Mouse (Mus musculus) forebrain, embryonic 10.5 days (tissue): ENCODE results near the gene Coq9. TPM values are rescaled to one million over a fixed set of nuclear protein-coding genes. Genes with fewer than 3 reads are reported as not detected.
"Not testable (repeated sequence)": the region's sequence is repeated elsewhere in the genome, so short reads cannot be mapped to it uniquely, and the experiment has no call there.

Experiments
- DNase-seq: peaks from one replicate; pipeline ENCODE4 v3.0.0-alpha.2; 2017; ENCODE audit warnings: low spot score; ENCODE audit errors: extremely low spot score
- H3K27ac ChIP-seq: fragments of 300-500 bp; sonication (generic); 2 replicates; pipeline ENCODE4 v1.5.1; 2016; ENCODE audit warnings: mild to moderate bottlenecking
- H3K27me3 ChIP-seq: fragments of 300-500 bp; sonication (generic); 2 replicates; pipeline ENCODE4 v1.6.1; 2016; ENCODE audit warnings: mild to moderate bottlenecking; ENCODE audit not compliant: poor library complexity, severe bottlenecking
- H3K36me3 ChIP-seq: fragments of 300-500 bp; sonication (generic); replicated peaks from 2 replicates; pipeline ENCODE4 v1.6.1; 2016; ENCODE audit warnings: mild to moderate bottlenecking, moderate library complexity
- H3K4me1 ChIP-seq: fragments of 300-500 bp; sonication (generic); 2 replicates; pipeline ENCODE4 v1.6.1; 2016
- H3K4me3 ChIP-seq: fragments of 300-500 bp; sonication (generic); 2 replicates; pipeline ENCODE4 v1.5.1; 2016; ENCODE audit warnings: mild to moderate bottlenecking, moderate library complexity
- H3K9me3 ChIP-seq: fragments of 300-500 bp; sonication (generic); 2 replicates; pipeline ENCODE4 v1.6.1; 2016; ENCODE audit warnings: mild to moderate bottlenecking, moderate library complexity
- WGBS: fragments of 180-500 bp; shearing (Covaris S2); methylation state at CpG from one replicate; pipeline ENCODE4 v1.1.7; 2016; 5-methylcytosine and 5-hydroxymethylcytosine counted together
- polyA plus RNA-seq: library from polyadenylated mRNA; unstranded; fragments of >200 nt; fragmentation: Nextera tagmentation; extraction: Ambion mirVana; gene quantifications from 2 replicates; pipeline ENCODE4 v1.2.1, GENCODE M21; 2016

Coq9 gene
- polyA plus RNA-seq, 1 experiment from 2014 or later = 51.1 TPM

DNA sequence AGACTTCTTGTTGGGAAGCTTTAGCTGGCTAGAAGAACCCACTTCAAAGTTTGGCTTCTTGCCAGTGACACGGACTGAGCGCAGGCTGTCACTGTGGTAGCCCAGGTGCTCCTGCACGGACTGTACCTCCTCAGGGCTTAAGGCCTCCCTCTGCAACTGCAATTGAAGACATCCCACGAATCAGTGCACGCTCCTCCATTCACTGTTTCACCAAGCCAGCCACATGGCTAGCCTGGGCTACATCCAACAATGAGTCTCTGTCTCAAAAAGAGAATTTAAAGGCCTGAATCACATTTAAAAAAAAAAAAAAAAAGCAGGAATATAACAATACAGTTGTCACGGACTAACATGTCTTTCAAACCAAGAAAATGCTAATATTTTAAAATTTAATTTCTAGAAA is 9.8 kb upstream of the Coq9 start:
- DNase-seq = no peak
- Histone ChIP-seq H3K9me3 (peaks cover 6% of the 10 kb centered on the region; the same call in 1 of the 2 replicates), H3K4me1 (no peaks in the 10 kb centered on the region), H3K4me3 (no peak overlapping the region), H3K36me3 (peaks cover 93% of the 10 kb centered on the region), H3K27me3 (no peaks in the 10 kb centered on the region), H3K27ac (no peak overlapping the region)
- WGBS = 93% methylated on average over 6 of the region's 6 CpGs

DNA sequence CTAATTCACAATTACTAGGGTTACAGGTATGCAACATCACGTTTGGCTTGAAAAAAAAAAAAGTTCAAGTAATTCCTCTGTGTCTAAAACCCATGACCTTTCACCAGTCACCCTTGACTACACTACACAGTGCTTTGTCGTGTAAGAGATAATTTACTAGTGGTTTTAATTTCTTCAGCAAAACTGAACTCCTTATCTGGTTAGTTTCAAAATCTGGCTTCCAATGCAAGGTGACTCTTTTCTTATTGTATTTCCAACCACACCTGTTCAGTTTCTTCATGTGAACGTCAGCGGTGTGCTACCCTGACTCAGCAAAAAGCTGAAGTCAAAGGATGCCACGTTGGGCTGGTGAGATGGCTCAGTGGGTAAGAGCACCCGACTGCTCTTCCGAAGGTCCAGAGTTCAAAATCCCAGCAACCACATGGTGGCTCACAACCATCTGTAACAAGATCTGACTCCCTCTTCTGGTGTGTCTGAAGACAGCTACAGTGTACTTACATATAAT is 4.2 kb upstream of the Coq9 start:
- DNase-seq, H3K27me3 ChIP-seq, H3K27ac ChIP-seq, H3K4me3 ChIP-seq, H3K9me3 ChIP-seq: not testable (repeated sequence)
- peaks cover 39% of the 10 kb centered on the region for H3K36me3 ChIP-seq
- peaks cover 24% of the 10 kb centered on the region for H3K4me1 ChIP-seq
- 88% methylated on average over 7 of the region's 7 CpGs for WGBS

DNA sequence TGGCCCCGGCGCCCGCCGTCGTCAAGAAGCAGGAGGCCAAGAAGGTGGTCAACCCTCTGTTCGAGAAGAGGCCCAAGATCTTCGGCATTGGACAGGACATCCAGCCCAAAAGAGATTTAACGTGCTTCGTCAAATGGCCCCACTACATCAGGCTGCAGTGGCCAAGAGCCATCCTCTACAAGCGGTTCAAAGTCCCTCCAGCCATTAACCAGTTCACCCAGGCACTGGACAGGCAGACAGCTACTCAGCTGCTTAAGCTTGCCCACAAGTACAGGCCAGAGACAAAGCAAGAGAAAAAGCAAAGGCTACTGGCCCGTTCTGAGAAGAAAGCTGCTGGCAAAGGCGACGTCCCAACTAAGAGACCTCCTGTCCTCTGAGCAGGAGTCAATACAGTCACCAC is 2.4 kb upstream of the Coq9 start:
- 96% methylated on average over 13 of the region's 13 CpGs for WGBS

DNA sequence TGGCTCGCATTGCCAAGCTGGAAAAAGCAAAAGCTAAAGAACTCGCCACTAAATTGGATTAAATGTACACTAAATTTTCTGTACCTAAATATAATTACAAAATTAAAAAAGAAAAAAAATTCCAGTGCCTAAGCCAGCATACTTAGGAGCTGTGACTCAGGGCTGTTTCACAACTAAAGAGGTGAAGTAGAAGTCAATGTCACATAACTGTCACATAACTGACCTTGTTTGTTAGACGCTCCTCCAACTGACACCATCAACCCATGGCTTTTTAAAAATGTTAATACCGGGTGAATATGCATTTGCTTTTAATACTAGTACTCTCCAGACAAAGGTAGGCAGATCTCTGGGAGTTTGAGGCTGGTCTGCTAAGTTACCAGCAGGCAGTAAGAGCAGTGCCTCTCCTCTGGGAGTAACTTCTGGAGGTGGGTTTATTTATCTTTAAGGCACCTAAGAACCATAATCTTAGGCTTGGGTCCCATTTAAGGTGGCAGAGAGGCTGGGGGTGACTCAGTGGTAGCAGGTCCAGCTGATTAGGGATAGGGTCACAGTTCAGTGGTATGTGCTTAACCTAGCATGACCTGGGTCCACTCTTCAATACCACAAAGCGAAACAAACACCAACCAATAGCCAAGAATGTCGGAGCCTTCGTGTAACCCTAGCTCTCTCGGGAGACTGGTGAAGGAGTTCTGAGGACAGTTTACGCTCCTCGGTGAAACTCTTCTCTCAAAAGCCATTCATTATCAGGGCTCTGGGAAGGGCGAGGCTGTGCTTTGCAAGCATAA is 1.5 kb upstream of the Coq9 start:
- WGBS = 78% methylated on average over 11 of the region's 11 CpGs
- DNase-seq = no peak
- H3K27ac ChIP-seq = no peak overlapping the region
- peak overlapping the region; percentile 90 for H3K4me3 ChIP-seq
- no peaks in the 10 kb centered on the region for H3K27me3 ChIP-seq
- H3K4me1 ChIP-seq = peaks cover 28% of the 10 kb centered on the region
- H3K9me3 ChIP-seq = no peaks in the 10 kb centered on the region
- peaks cover 12% of the 10 kb centered on the region for H3K36me3 ChIP-seq

More for the DNA sequence above, 2.4 kb upstream of the Coq9 start:
- not testable (repeated sequence) for H3K9me3 ChIP-seq, DNase-seq, H3K27me3 ChIP-seq, H3K4me3 ChIP-seq, H3K27ac ChIP-seq
- peaks cover 21% of the 10 kb centered on the region for H3K36me3 ChIP-seq
- H3K4me1 ChIP-seq = peaks cover 28% of the 10 kb centered on the region

DNA sequence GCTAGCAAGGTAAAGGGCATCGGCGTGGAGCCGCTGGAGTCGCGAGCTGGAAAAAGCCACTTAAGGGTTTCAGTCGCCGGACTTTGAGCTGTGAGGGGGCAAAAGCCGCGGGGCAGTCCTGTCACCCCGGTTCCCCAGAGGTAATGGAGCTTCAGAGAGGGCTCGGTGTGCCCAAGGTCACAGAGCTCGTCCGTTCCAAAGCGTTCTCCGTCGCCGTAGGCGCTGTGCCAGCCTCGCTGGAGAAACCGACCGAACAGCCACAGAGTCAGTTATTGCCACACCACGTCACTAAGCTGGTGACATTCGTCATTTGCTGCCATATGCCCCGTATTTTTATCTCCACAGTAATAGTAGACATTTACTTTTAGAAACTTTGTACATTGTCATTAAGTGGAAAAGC is 479 bp downstream of the Coq9 start:
- no peaks in the 10 kb centered on the region for H3K9me3 ChIP-seq
- WGBS = under 1% methylated on average over 24 of the region's 24 CpGs
- H3K4me1 ChIP-seq = peaks cover 28% of the 10 kb centered on the region
- H3K27me3 ChIP-seq = no peaks in the 10 kb centered on the region
- H3K4me3 ChIP-seq = peak overlapping the region; percentile 90
- H3K27ac ChIP-seq = peak overlapping the region; percentile 94
- no peak for DNase-seq
- H3K36me3 ChIP-seq = peaks cover 2% of the 10 kb centered on the region; the same call in 1 of the 2 replicates

DNA sequence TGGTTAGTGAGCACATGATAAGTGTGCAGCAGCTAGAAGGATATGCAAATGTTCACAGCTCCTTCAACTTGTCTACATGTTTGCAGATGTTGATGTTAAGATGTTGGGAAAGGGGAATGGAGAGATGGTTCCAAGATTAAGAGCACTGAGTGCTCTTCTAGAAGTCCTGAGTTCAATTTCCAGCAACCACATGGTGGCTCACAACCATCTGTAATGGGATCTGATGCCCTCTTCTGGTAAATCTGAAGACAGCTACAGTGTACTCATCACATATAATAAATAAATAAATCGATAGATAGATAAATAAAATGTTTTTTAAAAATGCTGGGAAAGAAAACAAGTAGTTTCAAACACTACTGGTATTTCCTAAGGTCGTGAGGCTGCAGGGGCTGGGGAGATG is 3.1 kb downstream of the Coq9 start:
- Histone ChIP-seq H3K36me3 (peaks cover 18% of the 10 kb centered on the region), H3K4me3 (no peak overlapping the region), H3K27me3 (no peaks in the 10 kb centered on the region), H3K4me1 (peaks cover 22% of the 10 kb centered on the region), H3K27ac (no peak overlapping the region), H3K9me3 (no peaks in the 10 kb centered on the region)
- no peak for DNase-seq
- 50% methylated on average over 2 of the region's 2 CpGs for WGBS

DNA sequence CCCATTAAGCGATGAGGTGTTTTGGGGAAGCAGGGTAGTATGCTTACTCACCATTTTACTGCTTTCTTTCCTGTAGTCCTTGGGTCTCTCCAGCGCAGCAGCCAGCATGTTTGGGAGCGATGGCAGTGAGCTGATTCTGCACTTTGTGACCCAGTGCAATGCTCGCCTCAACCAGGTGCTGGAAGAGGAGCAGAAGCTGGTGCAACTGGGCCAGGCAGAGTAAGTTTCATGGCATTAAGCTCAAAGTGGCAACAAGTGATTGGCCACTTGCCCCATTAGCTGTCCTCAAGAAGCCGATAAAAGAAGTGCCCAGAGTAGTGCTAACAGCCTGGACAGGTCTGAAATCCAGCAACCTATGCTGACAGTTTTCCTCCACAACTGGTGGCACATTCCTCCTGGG is 11.9 kb downstream of the Coq9 start:
- WGBS = 93% methylated on average over 5 of the region's 5 CpGs
- H3K27ac ChIP-seq = no peak overlapping the region
- peaks cover 71% of the 10 kb centered on the region for H3K36me3 ChIP-seq
- no peaks in the 10 kb centered on the region for H3K27me3 ChIP-seq
- H3K4me1 ChIP-seq = no peaks in the 10 kb centered on the region
- no peaks in the 10 kb centered on the region for H3K9me3 ChIP-seq
- H3K4me3 ChIP-seq = no peak overlapping the region
- DNase-seq = no peak

DNA sequence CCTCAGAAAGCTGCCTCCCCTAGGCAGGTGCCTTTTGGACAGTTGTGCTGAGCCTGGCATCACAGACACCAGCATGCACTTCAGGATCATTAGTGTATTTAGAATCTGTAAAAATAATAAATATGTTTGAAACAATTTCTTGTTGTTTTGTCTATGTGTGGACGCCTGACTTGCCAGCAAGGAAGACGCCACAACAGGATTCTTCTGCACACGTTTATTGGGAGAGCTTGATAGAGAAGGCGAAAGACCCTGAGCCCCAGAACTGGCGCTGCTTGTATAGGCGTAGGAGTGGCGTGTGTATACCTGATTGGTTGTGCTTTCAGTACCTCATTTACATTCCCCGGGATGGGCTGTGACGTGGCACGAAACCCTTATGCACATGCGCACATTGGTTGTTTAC is 16.6 kb downstream of the Coq9 start:
- not testable (repeated sequence) for H3K9me3 ChIP-seq, H3K4me3 ChIP-seq, H3K27ac ChIP-seq, H3K27me3 ChIP-seq, DNase-seq
- 89% methylated on average over 11 of the region's 11 CpGs for WGBS
- Histone ChIP-seq H3K4me1 (peaks cover 16% of the 10 kb centered on the region), H3K36me3 (peaks cover 51% of the 10 kb centered on the region)

DNA sequence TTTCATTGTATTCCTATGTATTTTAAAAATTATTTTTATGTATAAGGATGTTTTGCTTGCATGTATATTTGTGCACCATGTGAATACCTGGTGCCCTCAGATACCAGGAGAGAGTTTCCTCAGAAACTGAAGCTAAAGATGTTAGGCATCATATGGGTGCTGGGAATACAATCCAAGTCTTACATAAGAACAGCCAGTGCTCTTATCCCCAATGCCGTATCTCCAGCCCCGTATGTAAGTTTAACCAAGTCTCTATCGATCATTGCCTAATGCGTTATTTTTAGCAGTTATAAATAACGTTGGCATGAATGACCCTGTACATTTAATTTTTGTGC is 18.9 kb downstream of the Coq9 start:
- Histone ChIP-seq H3K4me1 (peaks cover 16% of the 10 kb centered on the region), H3K27ac (peak overlapping the region; percentile 60; the same call in 1 of the 2 replicates), H3K27me3 (no peaks in the 10 kb centered on the region), H3K4me3 (peak overlapping the region; percentile 100), H3K36me3 (peaks cover 50% of the 10 kb centered on the region), H3K9me3 (no peaks in the 10 kb centered on the region)
- no peak for DNase-seq
- WGBS = 31% methylated on average over 5 of the region's 5 CpGs

DNA sequence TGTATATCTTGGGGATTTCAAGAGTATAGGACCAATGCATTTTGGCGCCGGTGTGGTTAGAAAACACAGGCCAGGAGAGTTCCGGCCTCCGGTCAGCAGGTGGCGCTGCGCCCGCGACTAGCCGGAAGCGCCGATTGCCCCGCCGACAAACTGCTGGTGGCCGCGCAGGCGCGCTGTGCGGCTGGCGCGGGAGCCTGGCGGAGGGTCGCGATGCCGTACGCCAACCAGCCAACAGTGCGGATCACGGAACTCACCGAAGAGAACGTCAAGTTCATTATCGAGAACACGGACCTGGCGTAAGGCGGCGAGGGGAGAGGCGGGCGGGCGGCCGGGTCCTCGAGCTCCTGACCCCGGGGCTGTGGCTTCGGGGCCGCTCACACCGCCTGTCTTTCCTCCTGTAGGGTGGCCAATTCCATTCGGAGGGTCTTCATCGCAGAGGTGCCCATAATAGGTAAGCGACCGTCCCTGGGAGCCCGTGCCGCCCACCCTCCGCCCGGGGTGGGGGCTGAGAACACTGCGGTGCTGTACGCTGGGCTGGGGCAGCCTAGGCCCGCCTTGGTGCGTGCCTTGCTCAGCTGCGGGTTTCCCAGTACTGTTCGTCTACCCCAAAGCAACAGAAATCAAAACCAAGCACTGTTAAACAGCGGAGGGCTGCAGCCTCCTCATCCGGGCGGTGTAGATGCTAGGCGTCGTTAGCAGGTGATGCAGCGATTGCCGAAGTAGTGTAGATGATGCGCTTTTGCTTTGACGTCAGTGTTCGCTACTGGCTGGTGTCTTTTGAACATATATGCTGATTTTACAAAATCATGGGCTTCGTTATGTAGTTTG is 19.4 kb downstream of the Coq9 start, which contains the start of gene Polr2c:
Gene Polr2c, plus strand, starts transcription at position 105 of the 828 bp plus-strand sequence.
- Histone ChIP-seq H3K36me3 (peaks cover 54% of the 10 kb centered on the region), H3K4me1 (peaks cover 16% of the 10 kb centered on the region), H3K27ac (peak within 1 kb of the TSS; percentile 90), H3K4me3 (peak within 1 kb of the TSS; percentile 100), H3K27me3 (no peaks in the 10 kb centered on the region), H3K9me3 (no peaks in the 10 kb centered on the region)
- DNase-seq = peak; percentile 89
- under 1% methylated on average over 68 of the region's 68 CpGs for WGBS

DNA sequence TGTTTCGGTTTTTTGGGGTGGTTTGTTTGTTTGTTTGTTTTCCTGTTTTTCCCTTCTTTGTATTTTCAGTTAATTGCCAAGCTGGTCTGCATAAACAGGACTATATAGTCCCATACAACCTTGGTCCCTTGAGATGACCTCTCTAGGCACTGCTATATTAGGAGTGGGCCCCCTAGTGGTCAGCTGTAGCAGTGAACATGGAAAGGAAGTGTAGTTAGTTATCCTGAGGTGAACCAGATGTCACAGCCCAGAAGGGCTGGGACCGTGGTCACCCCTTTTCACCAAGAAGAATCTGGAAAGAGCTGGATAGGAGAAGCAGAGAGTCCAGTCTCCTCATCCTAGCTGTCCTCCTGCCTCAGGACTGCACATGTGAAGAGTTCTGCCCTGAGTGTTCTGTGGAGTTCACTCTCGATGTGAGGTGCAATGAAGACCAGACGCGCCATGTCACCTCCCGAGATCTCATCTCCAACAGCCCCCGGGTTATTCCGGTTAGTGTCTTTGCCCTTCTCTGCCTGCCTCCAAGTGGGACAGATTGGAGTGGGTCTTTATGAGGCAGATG is 23.3 kb downstream of the Coq9 start:
- DNase-seq = peak; percentile 60
- peaks cover 68% of the 10 kb centered on the region for H3K36me3 ChIP-seq
- H3K4me3 ChIP-seq = no peak overlapping the region
- 80% methylated on average over 8 of the region's 8 CpGs for WGBS
- H3K4me1 ChIP-seq = peaks cover 21% of the 10 kb centered on the region
- no peaks in the 10 kb centered on the region for H3K9me3 ChIP-seq
- no peaks in the 10 kb centered on the region for H3K27me3 ChIP-seq
- no peak overlapping the region for H3K27ac ChIP-seq

DNA sequence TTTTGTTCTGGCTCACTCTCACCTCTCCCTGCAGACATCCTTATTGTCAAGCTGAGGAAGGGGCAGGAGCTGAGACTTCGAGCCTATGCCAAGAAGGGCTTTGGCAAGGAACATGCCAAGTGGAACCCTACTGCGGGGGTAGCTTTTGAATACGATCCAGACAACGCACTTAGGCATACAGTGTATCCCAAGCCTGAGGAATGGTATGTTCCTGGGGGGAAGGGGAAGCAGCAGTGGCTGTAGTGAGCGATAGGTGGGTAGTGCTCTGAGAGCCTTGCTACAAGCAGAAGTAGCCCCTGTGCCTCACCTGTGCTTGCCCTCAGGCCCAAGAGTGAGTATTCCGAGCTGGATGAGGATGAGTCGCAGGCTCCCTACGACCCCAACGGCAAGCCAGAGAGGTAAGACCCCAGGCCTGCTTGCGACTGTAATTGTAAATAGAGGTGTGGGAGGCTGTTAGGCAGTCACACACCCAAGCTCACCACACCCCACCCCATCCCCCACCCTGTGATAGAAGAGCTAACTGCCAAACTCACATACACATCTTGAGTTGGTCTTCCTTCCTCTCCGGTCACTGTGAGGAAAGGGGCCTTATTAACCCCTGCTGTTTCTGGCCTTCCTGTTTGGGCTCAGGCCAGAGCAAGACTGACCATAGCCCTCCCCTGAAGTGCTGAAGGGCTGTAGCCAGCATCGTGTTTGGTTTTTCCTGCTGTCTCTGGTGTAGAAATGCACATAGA is 24.5 kb downstream of the Coq9 start:
- Histone ChIP-seq H3K4me1 (peaks cover 24% of the 10 kb centered on the region), H3K9me3 (no peaks in the 10 kb centered on the region), H3K27me3 (no peaks in the 10 kb centered on the region), H3K27ac (no peak overlapping the region), H3K36me3 (peaks cover 79% of the 10 kb centered on the region), H3K4me3 (no peak overlapping the region)
- DNase-seq = no peak
- 89% methylated on average over 12 of the region's 12 CpGs for WGBS
